Mouse (Mus musculus) intestine, embryonic 16.5 days (tissue): Measurements from ENCODE around the gene Gm8797. TPM values are rescaled to one million over a fixed set of nuclear protein-coding genes. Genes with fewer than 3 reads are reported as not detected.
"Not testable (repeated sequence)": the region's sequence is repeated elsewhere in the genome, so short reads cannot be mapped to it uniquely, and the experiment has no call there.

Experiments used
- ATAC-seq: fragments of 200-750 bp; cut with Nextera tagmentation; 2 replicates; pipeline ENCODE4 v1.8.0; 2017; ENCODE audit warnings: moderate TSS enrichment, moderate library complexity
- H3K27ac ChIP-seq: fragments of 300-500 bp; sonication (generic); 2 replicates; pipeline ENCODE4 v1.5.1; 2014; ENCODE audit warnings: mild to moderate bottlenecking, low read length
- H3K27me3 ChIP-seq: fragments of 300-500 bp; sonication (generic); replicated peaks from 2 replicates; pipeline ENCODE4 v1.6.1; 2014; ENCODE audit warnings: low read length, control low read depth, mixed read lengths; ENCODE audit not compliant: control insufficient read depth, insufficient read depth
- H3K36me3 ChIP-seq: fragments of 300-500 bp; sonication (generic); 2 replicates; pipeline ENCODE4 v1.6.1; 2014; ENCODE audit warnings: low read length, control low read depth; ENCODE audit not compliant: control insufficient read depth, insufficient read depth
- H3K4me1 ChIP-seq: fragments of 300-500 bp; sonication (generic); 2 replicates; pipeline ENCODE4 v1.6.1; 2014; ENCODE audit warnings: low read length, control low read depth, mixed read lengths; ENCODE audit not compliant: control insufficient read depth, insufficient read depth
- H3K4me2 ChIP-seq: fragments of 300-500 bp; sonication (generic); 2 replicates; pipeline ENCODE4 v1.6.1; 2014; ENCODE audit warnings: low read depth, low read length, control low read depth
- H3K4me3 ChIP-seq: fragments of 300-500 bp; sonication (generic); 2 replicates; pipeline ENCODE4 v1.5.1; 2014; ENCODE audit warnings: mild to moderate bottlenecking, low read length
- H3K9ac ChIP-seq: fragments of 300-500 bp; sonication (generic); 2 replicates; pipeline ENCODE4 v1.6.1; 2014; ENCODE audit warnings: low read depth, low read length
- H3K9me3 ChIP-seq: fragments of 300-500 bp; sonication (generic); 2 replicates; pipeline ENCODE4 v1.6.1; 2016; ENCODE audit warnings: low read length, control low read depth; ENCODE audit not compliant: control insufficient read depth
- WGBS: fragments of 180-500 bp; shearing (Covaris S2); extraction: QIAGEN DNeasy Blood & Tissue Kit; methylation state at CpG from one replicate; pipeline ENCODE4 v1.1.7; 2014; 5-methylcytosine and 5-hydroxymethylcytosine counted together
- polyA plus RNA-seq: library from polyadenylated mRNA; unstranded; fragments of >200 nt; fragmentation: Nextera tagmentation; extraction: Ambion mirVana; gene quantifications from 2 replicates; pipeline ENCODE4 v1.2.1, GENCODE M21; 2015

Gm8797 gene
- polyA plus RNA-seq, result 7.8 and 11.1 TPM in 2 replicates

DNA sequence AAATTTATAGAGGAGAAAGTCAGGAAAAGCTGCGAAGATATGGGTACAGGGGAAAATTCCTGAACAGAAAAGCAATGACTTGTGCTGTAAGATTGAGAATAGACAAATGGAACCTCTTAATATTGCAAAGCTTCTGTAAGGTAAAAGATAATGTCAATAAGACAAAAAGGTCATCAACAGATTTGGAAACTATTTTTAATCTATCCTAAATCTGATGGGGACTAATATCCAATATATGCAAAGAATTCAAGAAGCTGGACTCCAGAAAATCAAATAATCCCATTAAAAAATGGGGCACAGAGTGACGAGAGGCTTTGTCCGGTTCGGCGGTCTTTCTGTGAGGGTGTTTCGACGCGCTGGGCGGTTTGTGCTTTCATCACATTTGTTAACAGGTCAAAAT, at the start of gene Gm8797:
TSS of gene Gm8797 (plus strand) at position 301 of the 400 bp plus-strand sequence.
- not testable (repeated sequence) for H3K4me1 ChIP-seq, H3K4me2 ChIP-seq, H3K9me3 ChIP-seq, H3K27ac ChIP-seq, ATAC-seq, H3K9ac ChIP-seq, H3K4me3 ChIP-seq, H3K27me3 ChIP-seq, H3K36me3 ChIP-seq
- 94% methylated on average over 9 of the region's 9 CpGs for WGBS

DNA sequence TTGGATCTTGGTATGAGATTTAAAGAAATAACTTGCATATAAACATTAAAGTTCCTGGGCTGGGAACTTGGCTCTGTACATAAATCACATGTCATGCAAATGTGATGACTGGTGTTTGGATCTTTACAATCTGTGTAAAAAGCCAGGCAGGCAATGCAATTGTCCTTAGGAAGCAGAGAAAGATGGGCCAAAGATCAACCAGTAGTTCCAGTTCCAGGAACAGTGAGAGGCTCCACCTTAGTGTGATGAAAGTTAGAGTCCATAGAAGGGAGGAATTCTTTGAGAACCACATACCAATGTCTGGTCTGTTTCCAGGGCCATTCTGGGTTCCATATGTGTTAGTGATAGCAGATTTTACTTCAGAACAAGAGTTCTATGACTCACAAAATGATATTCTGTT, 36.1 kb upstream of the Gm8797 start:
- Histone ChIP-seq H3K27me3 (no peaks in the 10 kb centered on the region), H3K9ac (no peak overlapping the region), H3K4me1 (no peaks in the 10 kb centered on the region), H3K4me3 (no peak overlapping the region), H3K27ac (no peak overlapping the region), H3K9me3 (no peaks in the 10 kb centered on the region), H3K4me2 (no peak overlapping the region), H3K36me3 (no peaks in the 10 kb centered on the region)
- ATAC-seq, result no peak

DNA sequence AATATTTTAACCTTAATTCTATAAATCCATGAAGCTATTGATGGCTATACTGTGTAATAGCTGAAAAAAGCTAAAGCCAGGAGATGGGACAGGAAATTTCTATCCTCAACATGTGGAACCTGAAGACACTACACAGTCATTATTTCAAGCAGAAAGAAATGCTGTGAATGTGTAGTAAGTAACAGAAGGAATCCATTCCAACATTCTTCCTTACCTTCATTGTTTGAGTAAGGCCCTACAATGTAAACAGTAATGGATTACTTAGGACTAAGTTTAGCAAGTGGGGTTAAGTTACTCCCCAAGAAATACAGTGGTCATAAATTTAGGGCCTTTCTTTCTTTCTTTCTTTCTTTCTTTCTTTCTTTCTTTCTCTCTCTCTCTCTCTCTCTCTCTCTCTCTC, 17.7 kb upstream of the Gm8797 start:
- Histone ChIP-seq H3K9ac (no peak overlapping the region), H3K4me1 (no peaks in the 10 kb centered on the region), H3K27ac (no peak overlapping the region), H3K4me3 (no peak overlapping the region), H3K9me3 (no peaks in the 10 kb centered on the region), H3K36me3 (no peaks in the 10 kb centered on the region), H3K27me3 (no peaks in the 10 kb centered on the region), H3K4me2 (no peak overlapping the region)
- ATAC-seq, result no peak

DNA sequence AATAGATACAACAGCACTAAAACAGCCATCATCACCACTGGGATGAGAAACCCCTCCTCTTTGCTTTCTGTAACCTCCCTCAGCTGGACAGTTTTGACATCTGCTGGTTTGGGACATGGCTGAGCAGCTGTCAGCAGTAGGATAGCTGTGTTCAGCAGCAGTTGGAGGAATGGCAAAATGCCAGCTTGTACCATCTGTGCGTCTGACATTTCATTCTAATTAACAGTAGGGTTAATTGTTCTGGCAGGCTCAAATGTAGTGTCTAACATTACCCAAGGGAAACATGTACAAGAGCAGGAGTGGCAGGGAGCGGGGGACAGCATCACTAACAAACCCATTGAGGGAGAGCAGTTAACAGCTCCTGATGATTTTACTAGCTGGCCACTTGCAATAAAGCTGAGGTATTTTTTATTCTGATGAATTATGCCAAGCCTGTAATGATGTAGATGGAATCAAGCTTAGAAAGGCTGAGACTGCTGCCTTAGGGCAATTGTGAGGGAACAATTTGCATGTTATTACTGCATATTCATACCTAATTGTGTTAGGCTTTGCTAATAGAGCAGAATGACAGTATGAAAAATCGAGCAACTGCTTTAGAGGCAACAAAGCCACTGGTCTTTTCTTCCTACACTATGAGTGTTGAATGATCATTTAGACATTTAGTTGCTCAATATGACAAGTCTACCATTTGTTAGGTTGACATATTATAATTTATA, 4.3 kb downstream of the Gm8797 start:
- peak; percentile 33; the same call in 1 of the 2 replicates for ATAC-seq
- no peaks in the 10 kb centered on the region for H3K36me3 ChIP-seq
- no peak overlapping the region for H3K27ac ChIP-seq
- H3K4me3 ChIP-seq, result no peak overlapping the region
- no peaks in the 10 kb centered on the region for H3K4me1 ChIP-seq
- no peaks in the 10 kb centered on the region for H3K27me3 ChIP-seq
- no peak overlapping the region for H3K4me2 ChIP-seq
- WGBS, result 61% methylated on average over 3 of the region's 3 CpGs
- no peak overlapping the region for H3K9ac ChIP-seq
- H3K9me3 ChIP-seq, result no peaks in the 10 kb centered on the region

DNA sequence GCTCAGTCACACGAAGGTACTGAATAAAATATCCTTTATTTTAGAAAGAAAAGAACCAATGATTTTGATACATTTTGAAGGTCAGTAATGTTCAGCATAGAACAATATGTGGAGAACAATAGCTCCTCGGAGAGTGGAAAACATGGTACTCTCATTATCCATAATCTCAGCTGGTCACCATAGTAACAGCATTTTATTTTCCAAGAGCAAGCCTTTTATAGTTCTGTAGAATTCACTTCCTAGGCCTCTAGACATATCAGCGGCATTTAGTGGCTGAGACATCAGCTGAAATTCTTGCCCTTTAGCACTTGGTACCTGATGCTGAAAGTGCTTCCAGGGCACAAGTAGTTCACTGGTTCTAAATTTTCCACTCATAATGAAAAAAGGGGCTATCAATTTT, 15.7 kb downstream of the Gm8797 start:
- no peak overlapping the region for H3K4me3 ChIP-seq
- H3K27ac ChIP-seq, result no peak overlapping the region
- no peaks in the 10 kb centered on the region for H3K9me3 ChIP-seq
- no peak overlapping the region for H3K9ac ChIP-seq
- H3K4me1 ChIP-seq, result no peaks in the 10 kb centered on the region
- H3K36me3 ChIP-seq, result no peaks in the 10 kb centered on the region
- 79% methylated on average over 3 of the region's 3 CpGs for WGBS
- H3K27me3 ChIP-seq, result no peaks in the 10 kb centered on the region
- no peak overlapping the region for H3K4me2 ChIP-seq
- ATAC-seq, result no peak

DNA sequence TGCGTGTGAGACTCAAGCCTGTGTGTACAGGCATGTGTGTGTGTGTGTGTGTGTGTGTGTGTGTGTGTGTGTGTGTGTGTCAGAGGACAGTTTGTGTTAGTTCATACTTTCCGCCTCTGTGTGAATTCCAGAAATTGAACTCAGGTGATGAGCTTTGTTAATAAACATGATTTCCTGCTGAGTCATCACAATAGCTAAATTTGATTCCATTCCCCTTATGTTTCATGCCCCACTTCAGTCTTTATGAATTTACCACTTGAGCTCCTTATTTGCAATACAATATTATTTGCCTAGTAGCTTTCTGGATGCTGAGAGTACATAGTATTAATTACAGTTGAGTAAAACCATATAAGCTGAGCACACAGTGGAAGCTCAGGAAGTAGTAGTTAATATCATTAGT, 26.3 kb downstream of the Gm8797 start:
- Histone ChIP-seq H3K27me3 (no peaks in the 10 kb centered on the region), H3K9me3 (no peaks in the 10 kb centered on the region), H3K36me3 (no peaks in the 10 kb centered on the region), H3K4me1 (no peaks in the 10 kb centered on the region), H3K4me3 (no peak overlapping the region), H3K9ac (no peak overlapping the region), H3K27ac (no peak overlapping the region), H3K4me2 (no peak overlapping the region)
- WGBS, result 85% methylated on average over 2 of the region's 2 CpGs
- ATAC-seq, result no peak
